Mouse (Mus musculus) central nervous system, embryonic 18 days (tissue): Measurements from ENCODE around the gene Lrrc42. TPM values are rescaled to one million over a fixed set of nuclear protein-coding genes. Genes with fewer than 3 reads are reported as not detected.

Experiments
- polyA plus RNA-seq: library from polyadenylated mRNA; depleted of rRNA; stranded (reverse); fragments of >200 nt; gene quantifications from 2 replicates; pipeline ENCODE4 v1.2.3, GENCODE M21; 2012; rRNA removed

The Lrrc42 gene
- 39.2 and 40.4 TPM in 2 replicates for polyA plus RNA-seq

GRCm38 (mm10) chr4:107253125-107254091, at the start of gene Lrrc42, which contains the start of gene Hspb11:
Gene Lrrc42 (minus strand): TSS chr4:107253532.
Gene Hspb11 (plus strand): TSS chr4:107253593.

GRCm38 (mm10) chr4:107208880-107209279, 44.5 kb downstream of the Lrrc42 start, which contains the start of gene Ldlrad1:
Gene Ldlrad1 (plus strand): TSS chr4:107209180.

Other genes with a start within 250 kb of the Lrrc42 start
- gene Mrpl37, start 186.7 kb downstream of the Lrrc42 start, polyA plus RNA-seq = 98.9 and 102 TPM in 2 replicates
- gene Cyb5rl, start 186.5 kb downstream of the Lrrc42 start, polyA plus RNA-seq = 3.9 and 4.7 TPM in 2 replicates
- gene Cdcp2, start 156.6 kb downstream of the Lrrc42 start, polyA plus RNA-seq = 0.03 and 0.11 TPM in 2 replicates
- 179 and 182 TPM in 2 replicates for gene Tmem59, start 75.1 kb downstream of the Lrrc42 start, polyA plus RNA-seq
- gene Tceanc2, start 74.4 kb downstream of the Lrrc42 start, polyA plus RNA-seq = 12.7 and 14.2 TPM in 2 replicates
- gene Ldlrad1, start 44.4 kb downstream of the Lrrc42 start, polyA plus RNA-seq = not detected in 2 replicates
- 23.6 and 25.9 TPM in 2 replicates for gene Hspb11, start 61 bp upstream of the Lrrc42 start, polyA plus RNA-seq
- not detected in 2 replicates for gene Dio1, start 53.6 kb upstream of the Lrrc42 start, polyA plus RNA-seq
- gene Yipf1, start 60.8 kb upstream of the Lrrc42 start, polyA plus RNA-seq = 40.6 and 41.3 TPM in 2 replicates
- 17.8 and 18.8 TPM in 2 replicates for gene Ndc1, start 114.3 kb upstream of the Lrrc42 start, polyA plus RNA-seq
- 0.95 and 1.0 TPM in 2 replicates for gene Glis1, start 181.1 kb upstream of the Lrrc42 start, polyA plus RNA-seq